Mouse (Mus musculus): ENCODE measurements around the gene Ndrg4.
A peak's percentile ranks its signal among the peaks of the same experiment; 100 is the strongest.

The Ndrg4 gene

GRCm38 (mm10) chr8:95678024-95678611 lies 1.3 kb downstream of the Ndrg4 start:
- peak; percentile 53 for DNase-seq (ENCODE audit: extremely low spot score, low spot score)

DNA sequence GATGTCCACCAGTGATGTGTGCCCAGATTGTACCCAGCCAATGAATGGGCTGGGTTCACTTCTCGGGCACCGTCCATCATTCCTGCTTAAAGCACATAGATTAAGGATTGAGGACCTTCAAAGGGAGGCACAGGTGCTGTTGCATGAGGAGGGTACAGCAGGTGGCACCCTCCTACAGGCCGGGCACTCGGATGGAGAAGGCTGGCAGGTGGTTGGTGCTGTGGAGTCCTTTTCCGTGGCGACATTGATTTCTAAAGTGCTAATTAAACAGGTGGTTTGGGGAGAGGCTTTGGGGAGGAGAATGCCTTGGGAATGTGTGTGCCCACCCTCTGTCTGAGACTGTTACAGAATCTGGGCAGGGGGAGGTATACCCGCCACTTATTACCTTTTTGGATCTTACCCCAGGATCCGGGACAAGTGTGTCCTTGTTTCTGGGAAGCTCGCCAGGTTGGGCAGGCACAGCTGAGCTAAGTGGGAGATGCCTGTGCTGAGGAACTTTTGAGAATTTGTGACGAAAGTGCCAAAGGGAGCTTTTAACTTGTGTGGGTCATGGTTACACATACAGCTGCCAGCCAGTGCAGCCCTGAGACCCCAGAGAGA lies 11.4 kb downstream of the Ndrg4 start:
- no peak for DNase-seq (ENCODE audit: extremely low spot score, low spot score)

- DNase-seq (ENCODE audit: extremely low spot score, low spot score), result no peak
These were observed 14.3 kb downstream of the Ndrg4 start for GRCm38 (mm10) chr8:95690929-95691541.

DNA sequence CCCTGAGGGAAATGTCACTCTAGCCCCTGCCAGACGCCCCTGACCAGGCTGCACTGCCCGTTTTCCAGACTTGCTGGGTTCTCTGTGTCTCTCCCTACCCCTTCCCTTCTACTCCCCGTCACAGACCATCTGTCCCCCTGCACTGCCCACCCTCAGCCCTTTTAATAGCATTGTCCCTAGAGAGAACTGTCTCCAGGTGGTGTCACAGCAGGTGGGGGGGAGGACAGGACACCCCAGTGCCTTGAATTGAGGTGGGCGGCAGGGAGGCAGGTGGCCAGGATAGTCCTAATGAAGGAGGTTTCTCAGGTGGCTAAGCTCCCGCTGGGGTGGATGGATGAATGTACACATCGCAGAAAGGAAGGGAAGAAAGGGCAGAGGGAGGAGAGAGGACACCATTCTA lies 17.9 kb downstream of the Ndrg4 start:
- no peak for DNase-seq (ENCODE audit: extremely low spot score, low spot score)

DNA sequence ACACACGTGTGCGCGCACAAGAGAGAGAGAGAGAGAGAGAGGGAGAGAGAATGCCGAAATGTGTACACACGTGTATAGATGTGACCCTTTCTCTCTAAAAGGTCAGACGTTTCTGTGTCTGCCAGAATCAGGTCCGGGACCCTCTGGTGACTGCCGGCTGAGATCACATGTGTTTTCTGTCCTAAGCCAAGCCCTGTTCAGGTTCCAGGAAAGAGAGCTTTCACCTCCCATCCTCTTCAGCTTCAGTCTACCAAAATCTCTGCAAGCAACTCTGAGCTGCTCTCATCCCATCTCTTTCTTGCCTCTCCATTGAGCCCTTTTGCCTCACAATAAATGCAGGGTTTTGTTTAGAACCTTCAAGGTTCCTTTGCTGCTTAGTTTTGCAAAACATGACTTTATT lies 19.9 kb downstream of the Ndrg4 start:
- no peak for DNase-seq (ENCODE audit: extremely low spot score, low spot score)

DNA sequence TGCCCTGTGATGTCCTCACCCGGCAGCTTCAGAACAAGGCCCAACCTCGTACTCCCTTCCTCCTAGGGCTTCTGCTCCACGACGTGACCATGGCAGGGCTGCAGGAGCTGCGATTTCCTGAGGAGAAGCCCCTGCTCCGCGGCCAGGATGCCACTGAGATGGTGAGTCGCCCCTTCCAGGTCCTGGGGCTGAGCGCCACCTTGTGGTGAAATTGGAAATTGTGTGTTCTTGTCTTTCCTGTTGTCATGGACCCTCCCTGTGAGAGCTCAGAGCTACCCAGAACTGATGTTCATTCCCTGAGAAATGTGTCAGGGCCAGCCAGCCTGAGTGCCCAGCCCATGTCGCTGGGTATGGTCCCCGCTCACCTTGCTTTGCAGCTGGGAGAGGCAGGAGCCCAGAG lies 20.3 kb downstream of the Ndrg4 start:
- DNase-seq (ENCODE audit: extremely low spot score, low spot score), result peak; percentile 93

GRCm38 (mm10) chr8:95698179-95698578 lies 21.4 kb downstream of the Ndrg4 start:
- DNase-seq (ENCODE audit: extremely low spot score, low spot score), result no peak

DNA sequence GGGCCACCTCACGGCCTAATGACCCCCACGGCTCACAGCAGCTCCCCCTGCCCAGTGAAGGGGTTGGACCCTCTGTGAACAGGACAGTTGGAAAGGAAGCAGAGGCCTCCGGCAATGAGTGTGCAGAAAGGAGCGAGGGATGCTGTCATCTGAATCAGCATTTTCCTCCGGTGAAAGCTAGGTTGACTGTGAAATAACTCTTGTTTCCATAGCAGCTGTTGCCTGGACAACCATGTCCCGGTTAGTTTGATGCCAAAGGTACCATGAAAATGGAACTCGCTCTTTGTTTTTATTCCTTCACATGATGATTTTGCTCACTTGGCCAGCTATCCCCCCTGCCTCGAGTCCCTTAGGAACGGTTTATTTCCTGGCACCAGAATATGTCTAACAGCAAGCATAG lies 23.5 kb downstream of the Ndrg4 start:
- no peak for DNase-seq (ENCODE audit: extremely low spot score, low spot score)

DNA sequence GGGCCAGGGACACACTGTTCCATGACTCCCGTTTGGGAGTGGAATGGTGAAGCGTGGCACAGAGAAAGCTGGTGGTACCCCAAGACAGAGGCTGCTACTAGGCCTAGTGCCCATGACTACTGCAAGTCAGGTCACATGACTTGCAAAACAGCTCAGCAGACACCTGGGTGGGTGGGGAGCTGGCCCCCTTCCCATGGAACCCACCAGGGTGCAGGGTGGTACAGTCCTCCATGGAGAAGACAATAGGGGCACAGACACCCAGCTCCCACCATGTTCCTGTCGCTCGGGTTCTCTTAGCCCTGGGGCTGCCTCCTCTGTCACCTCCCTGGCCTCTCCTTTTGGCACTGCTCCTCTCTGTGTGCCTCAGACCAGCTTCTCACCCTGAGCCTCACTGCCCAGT lies 25.0 kb downstream of the Ndrg4 start:
- DNase-seq (ENCODE audit: extremely low spot score, low spot score), result no peak

GRCm38 (mm10) chr8:95702480-95703446 lies 26.0 kb downstream of the Ndrg4 start:
- peak; percentile 81 for DNase-seq (ENCODE audit: extremely low spot score, low spot score)

DNA sequence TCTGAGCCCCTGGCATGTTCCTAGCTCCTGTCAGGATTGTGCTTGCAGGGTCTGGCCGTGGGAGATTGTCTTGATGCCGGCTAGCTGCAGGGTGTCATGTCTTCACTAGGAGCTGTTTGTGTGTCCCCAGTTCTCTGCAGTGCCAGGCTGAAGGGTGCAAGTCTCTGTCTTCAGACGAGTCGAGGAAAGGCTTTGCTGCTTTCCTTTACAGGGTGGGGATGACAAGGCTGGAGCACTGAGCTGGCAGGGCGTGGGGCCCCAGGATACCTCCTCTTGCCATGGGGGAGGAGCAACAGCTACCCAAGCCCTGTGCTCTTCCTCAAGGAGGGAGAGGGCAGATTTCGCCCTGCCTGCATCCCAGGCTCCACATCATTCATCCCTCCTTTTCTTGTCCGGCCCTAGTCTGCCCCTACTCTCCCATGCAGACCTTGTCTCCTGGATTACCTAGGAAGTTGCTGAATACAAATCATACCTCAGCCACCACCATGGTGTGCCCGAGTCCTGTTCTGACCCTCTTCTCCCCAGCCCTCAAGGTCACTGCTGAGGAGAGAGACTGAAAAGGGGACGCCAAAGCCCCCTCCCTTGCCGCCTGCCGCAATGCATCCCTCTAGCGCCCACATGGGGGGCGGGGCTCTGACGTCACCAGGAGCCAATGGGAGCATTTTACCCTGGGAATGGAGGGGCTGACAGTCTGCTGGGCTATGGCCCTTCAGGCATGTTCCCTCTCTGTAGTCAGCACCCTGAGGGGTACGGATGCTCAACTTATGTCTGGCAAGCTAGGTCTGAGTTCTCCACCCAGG lies 26.9 kb downstream of the Ndrg4 start:
- peak; percentile 68 for DNase-seq (ENCODE audit: extremely low spot score, low spot score)

GRCm38 (mm10) chr8:95704538-95704937 lies 27.8 kb downstream of the Ndrg4 start:
- no peak for DNase-seq (ENCODE audit: extremely low spot score, low spot score)

DNA sequence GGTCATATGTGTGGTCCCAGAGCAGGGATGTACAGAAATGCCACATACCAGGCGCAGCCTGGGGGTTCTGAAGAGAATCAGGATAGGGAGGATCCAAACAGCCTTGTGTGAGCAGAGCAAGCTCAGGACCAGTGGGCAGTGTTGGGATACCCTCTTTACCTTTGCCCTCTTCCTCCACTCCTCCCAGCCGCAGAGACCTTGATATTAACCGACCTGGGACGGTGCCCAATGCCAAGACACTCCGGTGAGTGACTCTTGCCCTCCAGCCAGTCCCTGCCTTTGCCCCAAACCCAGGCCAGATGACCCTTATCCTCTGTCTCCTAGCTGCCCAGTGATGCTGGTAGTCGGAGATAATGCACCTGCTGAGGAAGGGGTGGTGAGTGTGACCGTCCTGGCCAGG lies 32.8 kb downstream of the Ndrg4 start:
- no peak for DNase-seq (ENCODE audit: extremely low spot score, low spot score)

- DNase-seq (ENCODE audit: extremely low spot score, low spot score), result no peak
These were observed 34.2 kb downstream of the Ndrg4 start for GRCm38 (mm10) chr8:95711029-95711428.

GRCm38 (mm10) chr8:95712395-95712794 lies 35.6 kb downstream of the Ndrg4 start:
- no peak for DNase-seq (ENCODE audit: extremely low spot score, low spot score)

DNA sequence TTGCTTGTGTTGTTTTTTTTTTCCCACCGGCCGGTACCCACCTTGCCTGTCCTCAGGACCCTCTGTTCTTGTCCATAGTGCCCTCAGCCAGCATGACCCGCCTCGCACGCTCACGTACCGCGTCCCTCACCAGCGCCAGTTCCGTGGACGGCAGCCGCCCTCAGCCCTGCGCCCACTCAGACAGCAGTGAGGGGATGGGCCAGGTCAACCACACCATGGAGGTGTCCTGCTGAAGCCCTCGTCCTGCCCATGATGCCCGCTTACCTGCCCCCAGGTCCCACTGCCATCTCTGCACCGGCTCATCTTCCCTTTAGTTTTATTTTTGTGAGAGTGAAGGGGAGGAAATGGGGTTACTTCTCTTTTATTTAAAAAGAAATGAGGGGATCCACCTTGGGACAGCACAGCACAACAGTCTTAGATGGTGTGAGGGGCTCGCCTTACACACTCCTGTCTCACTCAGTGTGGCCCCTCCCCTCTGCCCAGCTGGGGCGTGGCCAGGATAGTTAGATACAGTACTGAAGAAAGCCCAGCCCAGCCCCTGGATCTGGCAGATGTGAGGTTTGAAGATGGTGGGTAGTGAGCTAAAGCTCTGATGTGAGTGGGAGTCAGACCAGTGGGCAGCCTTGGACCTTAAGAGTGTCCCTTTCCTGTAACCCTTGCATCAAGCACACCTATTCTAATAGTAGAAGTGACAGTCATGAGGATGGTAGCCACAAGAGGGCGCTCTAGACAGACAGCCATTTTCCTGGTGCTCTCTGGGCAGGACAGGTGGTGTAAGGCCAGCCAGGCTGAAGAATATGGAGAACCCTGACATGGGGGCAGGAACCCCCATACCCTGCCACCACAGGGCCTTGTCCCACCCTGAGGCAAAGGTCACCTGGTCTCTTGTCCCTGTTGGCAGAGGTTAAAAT lies 36.6 kb downstream of the Ndrg4 start:
- peak; percentile 79 for DNase-seq (ENCODE audit: extremely low spot score, low spot score)

DNA sequence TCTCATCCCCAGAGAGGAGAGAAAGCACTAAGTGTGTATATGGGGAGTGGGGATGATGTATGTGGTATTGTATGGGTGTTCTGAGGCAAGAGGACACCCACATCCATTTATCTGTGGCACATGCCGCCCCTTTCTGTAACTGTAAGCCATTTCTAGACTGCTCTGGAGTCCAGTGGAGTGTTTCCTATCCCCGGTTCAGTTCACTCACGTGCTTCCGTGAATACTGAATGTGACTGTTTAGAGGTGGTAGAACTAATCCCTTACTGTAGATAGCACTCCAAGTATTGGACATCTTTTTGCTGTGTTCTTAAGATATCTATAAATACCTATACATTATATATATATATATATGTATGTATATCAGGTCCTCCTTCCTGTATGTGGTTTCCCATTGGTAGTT lies 37.6 kb downstream of the Ndrg4 start:
- no peak for DNase-seq (ENCODE audit: extremely low spot score, low spot score)

DNA sequence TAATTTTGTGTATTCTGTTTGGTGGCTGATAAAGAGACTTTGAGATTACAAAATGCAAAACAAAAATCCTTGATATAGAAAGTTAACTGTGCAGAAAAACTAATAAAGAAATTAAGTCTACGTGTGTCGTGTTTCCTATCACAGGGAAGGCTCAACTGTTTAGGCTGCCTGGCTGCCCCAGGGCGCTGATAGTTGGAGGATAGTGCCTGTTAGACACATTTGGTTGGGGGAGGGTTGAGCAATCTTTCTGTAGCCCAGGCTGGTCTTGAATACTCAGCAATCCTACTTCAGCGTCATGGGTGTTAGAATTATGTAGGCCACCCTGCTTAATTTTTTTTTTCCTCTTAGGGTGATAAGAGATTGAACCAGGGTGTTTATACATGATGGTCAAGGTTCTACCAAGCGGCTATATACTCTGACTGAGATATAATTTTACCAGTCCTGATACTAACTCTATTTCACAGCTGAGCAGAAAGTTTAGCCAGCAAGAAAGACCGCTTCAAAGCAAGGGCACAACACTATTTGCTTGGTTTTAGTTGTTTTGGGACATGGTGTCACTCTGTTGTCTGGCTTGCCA lies 38.1 kb downstream of the Ndrg4 start:
- no peak for DNase-seq (ENCODE audit: extremely low spot score, low spot score)

GRCm38 (mm10) chr8:95715676-95716531 lies 39.1 kb downstream of the Ndrg4 start, which contains the start of gene Setd6:
Gene Setd6 (plus strand): TSS chr8:95715881.
- DNase-seq (ENCODE audit: extremely low spot score, low spot score), result peak; percentile 90
